Mouse (Mus musculus) hindbrain, embryonic 15.5 days (tissue): ENCODE data around the gene Aven. TPM values are rescaled to one million over a fixed set of nuclear protein-coding genes. Genes with fewer than 3 reads are reported as not detected.

Experiments used
- ATAC-seq: fragments of 200-750 bp; cut with Nextera tagmentation; 2 replicates; pipeline ENCODE4 v1.8.0; 2017; ENCODE audit warnings: low read depth, moderate number of reproducible peaks, moderate TSS enrichment; ENCODE audit not compliant: low FRiP score
- H3K27ac ChIP-seq: fragments of 300-500 bp; sonication (generic); replicated peaks from 2 replicates; pipeline ENCODE4 v1.5.1; 2015; ENCODE audit warnings: mild to moderate bottlenecking, inconsistent platforms
- H3K27me3 ChIP-seq: fragments of 300-500 bp; sonication (generic); 2 replicates; pipeline ENCODE4 v1.6.1; 2015; ENCODE audit warnings: control low read depth, inconsistent platforms
- H3K36me3 ChIP-seq: fragments of 300-500 bp; sonication (generic); 2 replicates; pipeline ENCODE4 v1.6.1; 2015; ENCODE audit warnings: control low read depth, inconsistent platforms
- H3K4me1 ChIP-seq: fragments of 300-500 bp; sonication (generic); replicated peaks from 2 replicates; pipeline ENCODE4 v1.6.1; 2015; ENCODE audit warnings: control low read depth, inconsistent platforms
- H3K4me2 ChIP-seq: fragments of 300-500 bp; sonication (generic); 2 replicates; pipeline ENCODE4 v1.6.1; 2015; ENCODE audit warnings: moderate library complexity, mild to moderate bottlenecking, inconsistent platforms
- H3K4me3 ChIP-seq: fragments of 300-500 bp; sonication (generic); 2 replicates; pipeline ENCODE4 v1.5.1; 2015; ENCODE audit warnings: mild to moderate bottlenecking, inconsistent platforms
- H3K9ac ChIP-seq: fragments of 300-500 bp; sonication (generic); 2 replicates; pipeline ENCODE4 v1.6.1; 2015; ENCODE audit warnings: inconsistent platforms
- H3K9me3 ChIP-seq: fragments of 300-500 bp; sonication (generic); 2 replicates; pipeline ENCODE4 v1.6.1; 2016; ENCODE audit warnings: control low read depth, inconsistent platforms
- WGBS: fragments of 180-500 bp; shearing (Covaris S2); methylation state at CpG from one replicate; pipeline ENCODE4 v1.1.7; 2015; 5-methylcytosine and 5-hydroxymethylcytosine counted together
- microRNA-seq: library from miRNA; unstranded; fragments of <30 nt; microRNA quantifications from one replicate; pipeline ENCODE4, GENCODE M21; 2016
- polyA plus RNA-seq: library from polyadenylated mRNA; unstranded; fragments of >200 nt; fragmentation: Nextera tagmentation; extraction: Ambion mirVana; gene quantifications from 2 replicates; pipeline ENCODE4 v1.2.1, GENCODE M21; 2015

The Aven gene
- polyA plus RNA-seq, 1 experiment from 2014 or later: 3.9 TPM

- no peak for ATAC-seq
Observed at GRCm38 (mm10) chr2:112630669-112631068, 137.9 kb downstream of the Aven start.

GRCm38 (mm10) chr2:112632536-112632935 lies 139.8 kb downstream of the Aven start:
- Histone ChIP-seq H3K4me3 (no peak overlapping the region), H3K9me3 (no peaks in the 10 kb centered on the region), H3K27ac (no peak overlapping the region), H3K4me2 (no peak overlapping the region), H3K9ac (no peak overlapping the region), H3K27me3 (no peaks in the 10 kb centered on the region), H3K36me3 (peaks cover 18% of the 10 kb centered on the region; the same call in 1 of the 2 replicates), H3K4me1 (no peaks in the 10 kb centered on the region)
- 88% methylated on average over 9 of the region's 9 CpGs for WGBS
- ATAC-seq: no peak

More at GRCm38 (mm10) chr2:112630669-112631068, 137.9 kb downstream of the Aven start:
- peaks cover 18% of the 10 kb centered on the region; the same call in 1 of the 2 replicates for H3K36me3 ChIP-seq
- H3K27ac ChIP-seq: no peak overlapping the region
- H3K4me1 ChIP-seq: no peaks in the 10 kb centered on the region
- no peak overlapping the region for H3K9ac ChIP-seq
- no peaks in the 10 kb centered on the region for H3K9me3 ChIP-seq
- no peak overlapping the region for H3K4me3 ChIP-seq
- WGBS: 84% methylated on average over 11 of the region's 11 CpGs
- no peak overlapping the region for H3K4me2 ChIP-seq
- H3K27me3 ChIP-seq: no peaks in the 10 kb centered on the region

GRCm38 (mm10) chr2:112637206-112637605 lies 144.4 kb downstream of the Aven start:
- WGBS: 89% methylated on average over 5 of the region's 5 CpGs
- no peak for ATAC-seq

GRCm38 (mm10) chr2:112653836-112654235 lies 161.1 kb downstream of the Aven start:
- H3K9ac ChIP-seq: no peak overlapping the region
- ATAC-seq: no peak
- no peak overlapping the region for H3K4me3 ChIP-seq
- H3K36me3 ChIP-seq: no peaks in the 10 kb centered on the region
- 82% methylated on average over 3 of the region's 3 CpGs for WGBS
- no peak overlapping the region for H3K27ac ChIP-seq
- no peaks in the 10 kb centered on the region for H3K27me3 ChIP-seq
- H3K4me1 ChIP-seq: no peaks in the 10 kb centered on the region
- no peak overlapping the region for H3K4me2 ChIP-seq
- H3K9me3 ChIP-seq: no peaks in the 10 kb centered on the region

More at GRCm38 (mm10) chr2:112637206-112637605, 144.4 kb downstream of the Aven start:
- no peaks in the 10 kb centered on the region for H3K4me1 ChIP-seq
- H3K36me3 ChIP-seq: peaks cover 10% of the 10 kb centered on the region
- H3K9ac ChIP-seq: no peak overlapping the region
- H3K4me3 ChIP-seq: no peak overlapping the region
- H3K27ac ChIP-seq: no peak overlapping the region
- H3K4me2 ChIP-seq: no peak overlapping the region
- H3K27me3 ChIP-seq: no peaks in the 10 kb centered on the region
- H3K9me3 ChIP-seq: no peaks in the 10 kb centered on the region

GRCm38 (mm10) chr2:112656131-112656530 lies 163.4 kb downstream of the Aven start:
- Histone ChIP-seq H3K9me3 (no peaks in the 10 kb centered on the region), H3K9ac (no peak overlapping the region), H3K4me1 (no peaks in the 10 kb centered on the region), H3K4me2 (no peak overlapping the region), H3K27ac (no peak overlapping the region), H3K36me3 (no peaks in the 10 kb centered on the region), H3K27me3 (no peaks in the 10 kb centered on the region), H3K4me3 (no peak overlapping the region)
- ATAC-seq: no peak
- whole genome bisulfite sequencing: 65% methylated on average over 5 of the region's 5 CpGs

- 87% methylated on average over 3 of the region's 3 CpGs for WGBS
- Histone ChIP-seq H3K4me1 (no peaks in the 10 kb centered on the region), H3K9ac (no peak overlapping the region), H3K27me3 (no peaks in the 10 kb centered on the region), H3K9me3 (no peaks in the 10 kb centered on the region), H3K27ac (no peak overlapping the region), H3K36me3 (no peaks in the 10 kb centered on the region), H3K4me2 (no peak overlapping the region), H3K4me3 (no peak overlapping the region)
- no peak for ATAC-seq
Observed at GRCm38 (mm10) chr2:112669461-112669860, 176.7 kb downstream of the Aven start.

GRCm38 (mm10) chr2:112676175-112676574 lies 183.4 kb downstream of the Aven start:
- 83% methylated on average over 2 of the region's 2 CpGs for WGBS
- ATAC-seq: no peak

GRCm38 (mm10) chr2:112676721-112677120 lies 184.0 kb downstream of the Aven start:
- no peaks in the 10 kb centered on the region for H3K36me3 ChIP-seq
- no peak for ATAC-seq
- H3K27me3 ChIP-seq: no peaks in the 10 kb centered on the region
- WGBS: 63% methylated on average over 1 of the region's 1 CpGs
- no peak overlapping the region for H3K4me3 ChIP-seq
- no peak overlapping the region for H3K27ac ChIP-seq
- no peak overlapping the region for H3K9ac ChIP-seq
- no peaks in the 10 kb centered on the region for H3K4me1 ChIP-seq
- H3K4me2 ChIP-seq: no peak overlapping the region
- no peaks in the 10 kb centered on the region for H3K9me3 ChIP-seq

More at GRCm38 (mm10) chr2:112676175-112676574, 183.4 kb downstream of the Aven start:
- Histone ChIP-seq H3K9ac (no peak overlapping the region), H3K36me3 (no peaks in the 10 kb centered on the region), H3K27ac (no peak overlapping the region), H3K27me3 (no peaks in the 10 kb centered on the region), H3K4me3 (no peak overlapping the region), H3K4me1 (no peaks in the 10 kb centered on the region), H3K9me3 (no peaks in the 10 kb centered on the region), H3K4me2 (no peak overlapping the region)

GRCm38 (mm10) chr2:112677246-112677645 lies 184.5 kb downstream of the Aven start:
- ATAC-seq: no peak
- H3K4me2 ChIP-seq: no peak overlapping the region
- no peaks in the 10 kb centered on the region for H3K27me3 ChIP-seq
- no peaks in the 10 kb centered on the region for H3K36me3 ChIP-seq
- no peak overlapping the region for H3K9ac ChIP-seq
- WGBS: 69% methylated on average over 1 of the region's 1 CpGs
- H3K27ac ChIP-seq: no peak overlapping the region
- no peaks in the 10 kb centered on the region for H3K9me3 ChIP-seq
- H3K4me1 ChIP-seq: no peaks in the 10 kb centered on the region
- no peak overlapping the region for H3K4me3 ChIP-seq

GRCm38 (mm10) chr2:112681817-112682216 lies 189.1 kb downstream of the Aven start:
- no peak overlapping the region for H3K27ac ChIP-seq
- no peak overlapping the region for H3K4me3 ChIP-seq
- ATAC-seq: no peak
- H3K4me1 ChIP-seq: no peaks in the 10 kb centered on the region
- WGBS: 76% methylated on average over 5 of the region's 5 CpGs
- no peaks in the 10 kb centered on the region for H3K36me3 ChIP-seq
- H3K27me3 ChIP-seq: no peaks in the 10 kb centered on the region
- no peak overlapping the region for H3K9ac ChIP-seq
- H3K9me3 ChIP-seq: no peaks in the 10 kb centered on the region
- H3K4me2 ChIP-seq: no peak overlapping the region

Small RNAs within 50 kb of the gene (microRNA-seq; reads per million reads assigned to microRNA genes)
- not detected for gene Gm44374

Other genes starting within 250 kb of the Aven start
- gene Nutm1, start 233.7 kb upstream of the Aven start, polyA plus RNA-seq: 0.04 and 0.05 TPM in 2 replicates
- gene Nop10, start 231.0 kb upstream of the Aven start, polyA plus RNA-seq: 180 and 199 TPM in 2 replicates
- gene Slc12a6, start 227.1 kb upstream of the Aven start, polyA plus RNA-seq: 16.4 and 16.9 TPM in 2 replicates
- gene Gm21985, start 226.7 kb upstream of the Aven start, polyA plus RNA-seq: not detected in 2 replicates
- 198 and 201 TPM in 2 replicates for gene Emc4, start 124.9 kb upstream of the Aven start, polyA plus RNA-seq
- 29.8 and 30.6 TPM in 2 replicates for gene Katnbl1, start 113.8 kb upstream of the Aven start, polyA plus RNA-seq
- gene Emc7, start 38.0 kb upstream of the Aven start, polyA plus RNA-seq: 22.1 and 22.9 TPM in 2 replicates
- 0.84 and 0.93 TPM in 2 replicates for gene Chrm5, start 12.2 kb upstream of the Aven start, polyA plus RNA-seq